Mouse (Mus musculus) liver, postnatal 0 days (tissue): ENCODE results near the gene Cfd.

Experiments used
- CTCF ChIP-seq: sonication (generic); IDR thresholded peaks from 2 replicates; pipeline ENCODE4 v1.5.1; 2016; ENCODE audit warnings: antibody characterized with exemption, low read depth
- EP300 ChIP-seq: IDR thresholded peaks from 2 replicates; pipeline ENCODE4 v1.6.1; 2016; ENCODE audit warnings: antibody characterized with exemption, low read depth, mild to moderate bottlenecking

GRCm38 (mm10) chr10:79936911-79937441 is 46.3 kb downstream of the Cfd start:
- no peak for TF ChIP-seq CTCF
- peak; percentile 35; the same call in 1 of the 2 replicates for TF ChIP-seq EP300
